ENCODE assay signal across 11 mouse cellular contexts in the genomic region with DNA sequence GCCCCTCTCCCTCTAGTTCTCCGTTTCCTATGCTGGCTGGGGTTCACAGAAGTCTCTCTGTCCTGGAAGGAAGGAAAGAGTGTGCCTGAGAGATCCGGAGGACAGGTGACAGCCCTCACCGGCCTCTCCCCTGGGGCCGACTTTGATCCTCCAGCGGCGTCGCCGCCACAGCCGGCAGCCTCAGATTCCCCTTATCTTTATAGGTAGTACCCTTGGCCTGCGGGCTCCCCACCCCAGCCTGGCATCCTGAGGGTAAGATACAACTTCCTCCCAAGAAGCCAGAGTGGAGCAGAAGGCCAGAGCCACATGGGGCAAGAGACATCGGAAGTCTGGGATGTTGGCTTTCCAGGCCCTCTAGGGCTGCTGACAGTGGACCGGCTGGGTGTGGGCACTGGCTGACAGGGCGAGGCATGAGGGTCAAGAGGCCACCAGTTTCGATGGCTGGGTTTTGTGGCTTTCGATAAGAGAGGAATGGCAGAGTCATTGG. TPM values are rescaled to one million over a fixed set of nuclear protein-coding genes. Genes with fewer than 3 reads are reported as not detected.
DNase-seq lines count a peak whose midpoint lies in the region; ATAC-seq and TF ChIP-seq lines count a peak whose summit lies in the region.
"Had no signal": no experiment of that assay in that cellular context is flagged by ENCODE, and none has a peak within 500 bp of the region (broad histone marks: within the 10 kb centered on the region; RNA-seq: fewer than 3 reads in every experiment).

No protein-coding gene starts in this region.

- H3K9ac ChIP-seq in heart, embryonic 14.5 days (ENCODE audit: low read length), result no peak overlapping the region
- H3K9ac ChIP-seq in hindbrain, embryonic 11.5 days (ENCODE audit: low read depth, low read length), result 0 out of 2 replicates have a peak overlapping the region, but pooled peaks have one; percentile 11
- H3K9ac ChIP-seq in liver, postnatal 0 days (replicated peaks), result no peak overlapping the region; the same call in 1 of the 2 replicates
- H3K9ac ChIP-seq: hindbrain, embryonic 15.5 days had no signal

- no peak for ATAC-seq in heart, embryonic 14.5 days (ENCODE audit: insufficient number of reproducible peaks, insufficient read depth, low FRiP score, low read depth)
- ATAC-seq in hindbrain, embryonic 11.5 days (ENCODE audit: low FRiP score), result no peak
- ATAC-seq in liver, postnatal 0 days, result peak; percentile 45
- ATAC-seq in erythroid progenitor cell, adult 5-6 weeks (replicated peaks; ENCODE audit: low FRiP score, poor library complexity, severe bottlenecking), result no peak

- no peak for DNase-seq in heart, postnatal 4 days
- DNase-seq in hindbrain, embryonic 11.5 days (ENCODE audit: low spot score), result no peak
- no peak for DNase-seq in liver, postnatal 0 days
- no peak for DNase-seq in thymus, postnatal 0 days (ENCODE audit: low spot score)
- DNase-seq in ovary, postnatal 14 days (ENCODE audit: low spot score), result no peak
- DNase-seq: retina, postnatal 1 day had no signal

- H3K9me3 ChIP-seq in heart, embryonic 14.5 days (ENCODE audit: control insufficient read depth, low read length), result no peaks in the 10 kb centered on the region
- no peaks in the 10 kb centered on the region for H3K9me3 ChIP-seq in hindbrain, embryonic 11.5 days (ENCODE audit: control insufficient read depth, low read length)
- no peaks in the 10 kb centered on the region for H3K9me3 ChIP-seq in liver, postnatal 0 days (ENCODE audit: low read length)
- H3K9me3 ChIP-seq: hindbrain, embryonic 15.5 days had no signal

- no peaks in the 10 kb centered on the region for H3K79me3 ChIP-seq in C2C12 (ENCODE audit: low read depth)

- H3K4me2 ChIP-seq in heart, embryonic 14.5 days (ENCODE audit: low read length), result peak overlapping the region; percentile 48
- H3K4me2 ChIP-seq in hindbrain, embryonic 11.5 days (replicated peaks; ENCODE audit: low read depth, low read length), result peak overlapping the region; percentile 17
- peak overlapping the region; percentile 47 for H3K4me2 ChIP-seq in liver, postnatal 0 days (ENCODE audit: low read depth, low read length)
- H3K4me2 ChIP-seq: hindbrain, embryonic 15.5 days had no signal

- TF ChIP-seq EP300 in liver, postnatal 0 days (IDR thresholded peaks at IDR 0.05; ENCODE audit: low read depth), result no peak

- TF ChIP-seq CTCF in C2C12 (IDR thresholded peaks at IDR 0.05; ENCODE audit: control insufficient read depth, insufficient read depth, insufficient read length), result no peak
- no peak for TF ChIP-seq CTCF in liver, postnatal 0 days (IDR thresholded peaks at IDR 0.05; ENCODE audit: low read depth)

- H3K79me2 ChIP-seq in C2C12 (ENCODE audit: control insufficient read depth, insufficient read depth), result no peaks in the 10 kb centered on the region

- no peak overlapping the region for H3K4me3 ChIP-seq in heart, embryonic 14.5 days (ENCODE audit: control insufficient read depth in 1 of 2, insufficient read depth in 1 of 2, low read depth in 1 of 2, low read length in 2 of 2)
- H3K4me3 ChIP-seq in C2C12 (ENCODE audit: insufficient read depth, poor library complexity, severe bottlenecking), result peak overlapping the region; percentile 3
- H3K4me3 ChIP-seq in hindbrain, embryonic 11.5 days (ENCODE audit: low read depth, low read length), result no peak overlapping the region
- no peak overlapping the region for H3K4me3 ChIP-seq in liver, postnatal 0 days (ENCODE audit: low read depth, low read length)
- H3K4me3 ChIP-seq: erythroblast, embryonic 14.5 days; hindbrain, embryonic 15.5 days had no signal

- no peaks in the 10 kb centered on the region for H3K36me3 ChIP-seq in heart, embryonic 14.5 days (ENCODE audit: control insufficient read depth, insufficient read depth, low read length)
- no peaks in the 10 kb centered on the region for H3K36me3 ChIP-seq in C2C12 (ENCODE audit: control insufficient read depth, insufficient read depth)
- no peaks in the 10 kb centered on the region for H3K36me3 ChIP-seq in hindbrain, embryonic 11.5 days (ENCODE audit: control insufficient read depth, insufficient read depth, low read length)
- no peaks in the 10 kb centered on the region for H3K36me3 ChIP-seq in liver, postnatal 0 days (replicated peaks; ENCODE audit: insufficient read depth, low read length)
- H3K36me3 ChIP-seq: hindbrain, embryonic 15.5 days had no signal

- H3K27me3 ChIP-seq in heart, embryonic 14.5 days (ENCODE audit: control insufficient read depth, insufficient read depth, low read length), result peaks cover 14% of the 10 kb centered on the region; the same call in 1 of the 2 replicates
- H3K27me3 ChIP-seq in C2C12 (ENCODE audit: control insufficient read depth, insufficient read depth, insufficient read length), result no peaks in the 10 kb centered on the region
- H3K27me3 ChIP-seq in hindbrain, embryonic 11.5 days (ENCODE audit: control insufficient read depth, insufficient read depth, low read length), result peaks cover 38% of the 10 kb centered on the region
- H3K27me3 ChIP-seq in liver, postnatal 0 days (ENCODE audit: insufficient read depth, low read length), result peaks cover 44% of the 10 kb centered on the region

- H3K4me1 ChIP-seq in heart, embryonic 14.5 days (ENCODE audit: control insufficient read depth in 2 of 2, insufficient read depth in 2 of 2, low read length in 2 of 2), result peaks cover 29 to 30% of the 10 kb centered on the region in 2 experiments
- peaks cover 18% of the 10 kb centered on the region for H3K4me1 ChIP-seq in hindbrain, embryonic 11.5 days (replicated peaks; ENCODE audit: control insufficient read depth, insufficient read depth, low read length)
- peaks cover 29% of the 10 kb centered on the region for H3K4me1 ChIP-seq in liver, postnatal 0 days (ENCODE audit: insufficient read depth)

- peak overlapping the region; percentile 30 for H3ac ChIP-seq in C2C12 (ENCODE audit: control insufficient read depth, insufficient read length, low read depth)

- H3K27ac ChIP-seq in heart, embryonic 14.5 days (replicated peaks in 1 of 2; ENCODE audit: control insufficient read depth in 1 of 2, insufficient read depth in 1 of 2, low read depth in 2 of 2, low read length in 2 of 2), result no peak overlapping the region
- H3K27ac ChIP-seq in hindbrain, embryonic 11.5 days (ENCODE audit: low read depth, low read length), result no peak overlapping the region
- H3K27ac ChIP-seq in liver, postnatal 0 days (ENCODE audit: low read depth), result no peak overlapping the region
- H3K27ac ChIP-seq: hindbrain, embryonic 15.5 days had no signal

- 9% methylated on average over 15 of the region's 15 CpGs for WGBS in heart, embryonic 14.5 days
- 7% methylated on average over 15 of the region's 15 CpGs for whole genome bisulfite sequencing in hindbrain, embryonic 11.5 days
- WGBS in liver, postnatal 0 days (ENCODE audit: insufficient replicate concordance), result 4% methylated on average over 15 of the region's 15 CpGs

TF ChIP-seq in C2C12, 6 proteins besides CTCF, POLR2A, EP300 and RAD21:
- peak; percentile 63 for TF ChIP-seq MAX (IDR thresholded peaks at IDR 0.05)
- no peak for TF ChIP-seq MYOG (IDR thresholded peaks at IDR 0.05; ENCODE audit: control insufficient read depth, extremely low read depth, insufficient read length)
TF ChIP-seq in C2C12: peak in this region for 1.

RNA-seq across cellular contexts. Expression of a gene that starts 13.5 kb away (rescaled TPM):
- polyA plus RNA-seq in heart, embryonic 14.5 days (2014; fragmentation: Nextera tagmentation; extraction: Ambion mirVana), result 1.9 TPM in 2 replicates
- 10 to 100 TPM; 10.1 to 10.9 TPM for total RNA-seq in heart, postnatal 4 days (2021)
- 129 TPM for polyA plus RNA-seq in C2C12 (2012; fragmentation: generic; extraction: Trizol)
- 0.82 and 1.1 TPM in 2 replicates for polyA plus RNA-seq in hindbrain, embryonic 11.5 days (2014; fragmentation: Nextera tagmentation; extraction: Ambion mirVana)
- 1.5 and 2.4 TPM in 2 replicates for polyA plus RNA-seq in liver, postnatal 0 days (2015; fragmentation: Nextera tagmentation; extraction: Ambion mirVana)
- 0.55 and 0.58 TPM in 2 replicates for polyA plus RNA-seq in thymus, postnatal 0 days (2015; fragmentation: Nextera tagmentation; extraction: Ambion mirVana)
- total RNA-seq in erythroid progenitor cell, adult 5-6 weeks (2015; ENCODE audit: low replicate concordance), result 1.3 TPM in 1 of 2 replicates, not detected in the other
- 0.39 TPM in 1 of 2 replicates, not detected in the other for total RNA-seq in erythroid progenitor cell, adult 5-6 weeks (2017; ENCODE audit: low replicate concordance)
- polyA plus RNA-seq: erythroblast, embryonic 14.5 days had no signal

RNA-seq across cellular contexts. Expression of a gene that starts 48.3 kb away (rescaled TPM):
- polyA plus RNA-seq in heart, embryonic 14.5 days (2014; fragmentation: Nextera tagmentation; extraction: Ambion mirVana), result 1.1 and 2.6 TPM in 2 replicates
- total RNA-seq in heart, postnatal 4 days (2021), result 1 to 10 TPM; 4.6 to 5.1 TPM
- polyA plus RNA-seq in C2C12 (2012; fragmentation: generic; extraction: Trizol), result 26.7 TPM
- 2.1 and 3.1 TPM in 2 replicates for polyA plus RNA-seq in hindbrain, embryonic 11.5 days (2014; fragmentation: Nextera tagmentation; extraction: Ambion mirVana)
- 3.0 and 4.2 TPM in 2 replicates for polyA plus RNA-seq in liver, postnatal 0 days (2015; fragmentation: Nextera tagmentation; extraction: Ambion mirVana)
- 0.29 and 0.39 TPM in 2 replicates for polyA plus RNA-seq in thymus, postnatal 0 days (2015; fragmentation: Nextera tagmentation; extraction: Ambion mirVana)
- not detected in 2 replicates for total RNA-seq in erythroid progenitor cell, adult 5-6 weeks (2015; ENCODE audit: low replicate concordance)
- not detected in 2 replicates for total RNA-seq in erythroid progenitor cell, adult 5-6 weeks (2017; ENCODE audit: low replicate concordance)

Comparison
In these comparisons a context has a peak if more than half of its experiments do, and no peak if none do; other contexts are left out.
1. RNA of a gene that starts 13.5 kb away (polyA plus RNA-seq): 129 TPM in C2C12 (single experiment); 1.9 TPM in heart, embryonic 14.5 days, 1.5 to 2.4 TPM in liver, postnatal 0 days, 0.82 to 1.1 TPM in hindbrain, embryonic 11.5 days and 0.55 to 0.58 TPM in thymus, postnatal 0 days; every median in the first group is over 10 times any median in the second.
2. Peak in every context shown above with its lines, with median percentiles within 50 percentile points of each other: H3K4me2 ChIP-seq.